Mouse (Mus musculus): ENCODE data around the gene Zbtb32. TPM values are rescaled to one million over a fixed set of nuclear protein-coding genes. Genes with fewer than 3 reads are reported as not detected.

The Zbtb32 gene
- total RNA-seq, 2 experiments from 2014 or later = 0.65 TPM; not detected in 1

DNA sequence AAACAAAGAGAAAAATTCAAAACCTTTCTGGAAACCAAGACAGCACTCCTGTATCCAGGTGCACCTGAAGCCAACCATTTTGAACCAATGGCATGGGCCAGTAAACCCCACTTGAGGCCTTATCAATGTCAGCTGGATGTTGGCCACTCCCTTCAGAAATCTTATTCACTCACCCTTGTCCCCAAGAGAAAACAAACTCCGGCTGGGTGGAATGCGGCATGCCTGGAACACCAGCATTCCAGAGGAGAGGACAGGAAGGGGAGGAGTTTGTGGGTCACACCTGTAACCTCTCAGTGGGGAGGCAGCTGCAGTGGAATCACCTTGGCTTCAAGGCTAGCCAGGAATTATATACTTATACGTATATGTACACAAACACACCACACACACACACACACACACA lies 3.9 kb upstream of the Zbtb32 start:
- no peak for DNase-seq (ENCODE audit: low spot score in 2 of 2)

DNA sequence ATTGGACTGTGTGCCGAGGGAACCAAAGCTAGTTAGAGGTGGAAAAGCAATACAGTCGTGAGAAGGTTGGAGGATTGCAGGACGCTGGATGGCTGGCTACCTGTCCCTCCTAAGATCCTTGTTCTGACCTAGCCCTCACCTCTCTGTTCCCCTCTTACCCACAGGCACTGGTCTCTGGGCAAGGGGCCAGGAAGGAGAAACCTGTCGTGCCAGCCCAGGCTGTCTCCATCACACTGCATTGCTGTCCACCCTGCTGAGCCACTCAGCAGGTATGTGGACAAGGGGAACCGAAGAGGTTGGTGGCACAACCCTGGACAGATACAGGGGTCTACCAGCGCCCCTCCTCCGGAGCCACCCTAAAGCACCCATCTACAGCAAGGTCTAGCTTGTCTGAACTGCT lies 1.9 kb upstream of the Zbtb32 start:
- DNase-seq (ENCODE audit: low spot score in 2 of 2) = no peak

GRCm38 (mm10) chr7:30599933-30600353 lies 1.2 kb upstream of the Zbtb32 start:
- DNase-seq (ENCODE audit: low spot score in 2 of 2) = peak; percentile 70 to 80

GRCm38 (mm10) chr7:30596811-30597210 lies 1.9 kb downstream of the Zbtb32 start:
- no peak for DNase-seq (ENCODE audit: low spot score in 2 of 2)

GRCm38 (mm10) chr7:30596093-30596492 lies 2.6 kb downstream of the Zbtb32 start:
- DNase-seq (ENCODE audit: low spot score in 2 of 2) = no peak

GRCm38 (mm10) chr7:30594510-30595024 lies 4.1 kb downstream of the Zbtb32 start:
- DNase-seq (ENCODE audit: low spot score in 2 of 2) = no peak

DNA sequence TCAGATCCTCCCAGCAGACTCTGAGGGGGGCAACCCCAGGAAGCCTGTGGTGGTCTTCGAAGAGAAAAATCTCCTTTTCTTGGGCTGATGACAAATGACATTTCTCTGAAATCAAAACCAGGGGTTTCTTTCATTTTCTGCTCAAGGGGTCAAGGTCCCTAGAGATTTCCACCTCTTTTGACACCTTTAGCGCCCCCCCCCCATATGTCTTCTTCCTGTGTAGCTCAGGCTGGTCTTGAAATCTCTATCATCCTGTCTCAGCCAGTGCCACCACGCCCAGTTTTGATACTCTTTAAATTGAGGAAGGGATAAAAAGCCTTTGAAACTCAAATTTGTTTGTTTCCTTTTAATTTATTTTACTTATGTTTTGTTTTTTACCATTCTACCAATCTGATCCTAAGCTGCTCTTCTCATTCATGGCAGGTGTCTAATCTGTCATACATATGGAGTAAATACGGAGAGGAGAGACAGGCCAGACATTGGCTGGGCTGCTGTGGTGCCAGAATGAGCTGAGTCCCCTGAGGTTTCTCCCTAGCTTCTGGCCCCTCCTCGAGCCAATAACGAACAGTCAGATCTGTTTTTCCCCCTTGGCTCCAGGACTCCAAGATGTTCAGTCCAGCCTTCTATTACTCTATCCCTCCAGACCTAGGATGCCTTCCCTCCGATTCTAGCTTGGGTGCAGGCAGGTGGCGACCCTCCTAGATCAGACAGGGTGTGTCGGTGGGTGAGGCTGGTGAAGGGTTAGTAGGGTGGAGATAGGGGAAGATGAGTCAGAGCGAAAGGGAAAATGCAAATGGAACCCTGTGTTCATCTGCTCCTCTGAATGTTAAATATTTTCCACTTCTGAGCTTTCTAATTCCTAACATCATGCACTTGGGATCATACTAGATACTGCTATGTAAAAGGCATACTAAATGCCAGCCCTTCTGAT lies 4.9 kb downstream of the Zbtb32 start:
- DNase-seq (ENCODE audit: low spot score in 2 of 2) = no peak

DNA sequence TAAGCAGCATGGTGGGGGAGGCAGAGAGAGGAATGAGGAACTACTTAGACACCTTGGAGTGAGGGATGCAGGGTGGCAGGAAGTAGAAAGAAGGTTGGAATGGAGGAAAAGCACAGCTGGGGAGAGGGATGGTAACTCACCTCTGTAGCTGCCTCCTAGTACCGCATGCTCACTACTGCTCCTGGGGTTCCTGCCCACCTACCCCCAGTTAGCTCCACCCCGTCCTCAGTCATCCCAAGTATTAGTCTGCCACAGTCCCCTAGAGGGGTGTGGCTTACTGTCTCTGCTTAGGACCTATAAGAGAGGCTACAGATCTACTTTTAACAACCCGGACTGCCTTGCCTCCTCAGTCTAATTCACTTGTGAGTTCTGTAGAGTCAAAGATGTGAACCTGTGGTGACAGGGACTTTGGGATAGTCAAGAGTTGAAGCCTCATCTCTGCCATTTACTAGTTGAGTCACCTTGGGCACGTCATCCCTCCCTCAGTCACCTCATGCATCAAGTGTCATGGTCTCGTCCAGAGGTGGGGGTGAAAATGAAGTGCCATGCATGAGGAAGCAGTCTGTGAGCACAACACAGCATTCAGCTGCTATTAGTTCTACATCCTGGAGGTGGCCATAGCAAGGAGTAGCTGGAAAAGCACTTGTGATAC lies 5.8 kb downstream of the Zbtb32 start:
- no peak for DNase-seq (ENCODE audit: low spot score in 2 of 2)

DNA sequence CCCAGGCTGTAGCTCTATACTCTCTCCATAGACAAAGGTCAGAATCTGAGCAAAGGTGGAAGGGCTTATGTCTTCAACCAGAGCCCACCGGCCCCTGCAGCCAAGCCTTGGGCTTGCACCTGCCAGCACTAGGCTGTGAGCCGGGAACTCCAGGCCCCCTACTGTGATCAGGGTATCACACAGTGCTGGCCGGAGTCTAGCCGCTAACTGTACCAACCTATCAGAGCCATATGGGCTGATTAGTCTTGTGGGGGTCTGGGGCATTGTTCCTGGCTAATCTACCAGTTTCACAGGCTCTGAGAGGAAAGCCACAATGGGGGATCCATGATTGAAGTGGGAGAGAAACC lies 7.1 kb downstream of the Zbtb32 start:
- no peak for DNase-seq (ENCODE audit: low spot score in 2 of 2)

DNA sequence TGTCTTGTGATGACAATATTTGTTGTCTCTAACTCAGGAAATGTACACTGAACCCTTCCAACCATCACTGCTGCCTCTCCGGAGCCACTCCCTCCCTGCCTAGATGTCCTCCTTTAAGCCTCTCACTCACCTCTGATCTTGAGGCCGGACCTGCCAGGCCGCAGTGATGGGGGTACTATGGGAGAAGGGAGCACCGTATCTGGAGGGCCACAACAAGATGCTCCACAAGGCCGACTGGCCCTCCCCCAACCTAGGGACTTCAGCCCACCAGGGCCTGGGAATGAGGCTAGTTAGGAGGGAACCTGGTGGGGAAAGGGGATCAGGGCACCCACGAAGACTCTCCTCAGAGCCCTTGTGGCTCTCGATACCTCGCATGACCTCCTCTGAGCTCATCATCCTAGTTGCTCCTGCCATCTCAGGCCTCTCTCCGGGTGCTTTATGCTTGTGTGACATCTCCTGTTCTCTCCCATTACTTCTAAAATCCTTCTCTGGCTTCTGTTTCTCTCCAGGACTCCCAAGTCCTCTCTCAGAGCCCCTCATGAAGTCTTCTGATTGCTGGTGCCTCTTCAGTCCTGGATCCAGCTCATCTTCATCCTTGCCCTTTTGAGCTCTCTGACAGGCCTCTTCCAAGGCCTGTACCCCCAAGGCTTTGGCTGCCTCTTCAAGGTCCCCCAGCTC lies 7.6 kb downstream of the Zbtb32 start:
- no peak for DNase-seq (ENCODE audit: low spot score in 2 of 2)

DNA sequence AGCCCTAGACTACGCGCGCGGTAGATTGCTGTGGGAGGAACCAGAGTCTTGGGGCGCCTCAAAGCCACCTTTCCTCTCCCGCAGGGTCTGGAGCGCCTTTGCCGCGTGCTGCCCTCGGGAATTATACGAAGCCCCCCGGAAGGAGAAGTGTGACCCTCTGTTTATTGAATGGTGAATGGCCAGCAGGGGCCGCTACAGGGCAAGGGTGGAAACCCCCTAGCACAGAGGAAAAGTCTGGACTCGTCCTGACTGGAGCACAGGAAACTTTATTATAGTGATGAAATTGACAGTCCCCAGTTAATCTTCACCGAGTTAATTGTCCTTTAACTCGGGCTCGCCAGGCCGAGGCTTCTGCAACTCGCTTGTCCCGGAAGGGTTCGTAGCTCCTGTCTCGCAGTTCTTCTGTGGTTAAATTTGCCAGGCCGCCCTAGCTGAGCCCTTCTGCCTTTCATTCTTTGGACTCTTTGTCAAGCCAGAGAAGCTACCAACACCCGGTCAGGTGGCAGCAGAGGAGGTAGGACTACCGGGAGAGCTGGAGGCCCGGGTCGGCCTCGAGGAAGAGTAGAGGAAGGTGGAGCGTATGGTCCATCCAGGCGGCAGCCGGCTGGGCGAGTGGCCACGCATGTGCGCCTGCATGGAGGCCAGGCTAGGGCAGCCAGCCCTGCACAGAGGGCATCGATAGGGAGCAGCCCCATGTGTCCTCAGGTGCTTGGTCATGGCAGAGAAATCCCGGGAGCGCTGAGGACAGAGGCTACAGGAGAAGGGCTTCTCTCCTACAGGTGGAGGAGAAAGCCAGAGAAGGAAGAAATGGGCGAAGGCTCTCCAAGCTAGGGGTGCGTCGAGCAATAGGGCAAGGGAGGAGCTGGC lies 9.0 kb downstream of the Zbtb32 start:
- DNase-seq (ENCODE audit: low spot score in 2 of 2) = peak; percentile 64 to 76

DNA sequence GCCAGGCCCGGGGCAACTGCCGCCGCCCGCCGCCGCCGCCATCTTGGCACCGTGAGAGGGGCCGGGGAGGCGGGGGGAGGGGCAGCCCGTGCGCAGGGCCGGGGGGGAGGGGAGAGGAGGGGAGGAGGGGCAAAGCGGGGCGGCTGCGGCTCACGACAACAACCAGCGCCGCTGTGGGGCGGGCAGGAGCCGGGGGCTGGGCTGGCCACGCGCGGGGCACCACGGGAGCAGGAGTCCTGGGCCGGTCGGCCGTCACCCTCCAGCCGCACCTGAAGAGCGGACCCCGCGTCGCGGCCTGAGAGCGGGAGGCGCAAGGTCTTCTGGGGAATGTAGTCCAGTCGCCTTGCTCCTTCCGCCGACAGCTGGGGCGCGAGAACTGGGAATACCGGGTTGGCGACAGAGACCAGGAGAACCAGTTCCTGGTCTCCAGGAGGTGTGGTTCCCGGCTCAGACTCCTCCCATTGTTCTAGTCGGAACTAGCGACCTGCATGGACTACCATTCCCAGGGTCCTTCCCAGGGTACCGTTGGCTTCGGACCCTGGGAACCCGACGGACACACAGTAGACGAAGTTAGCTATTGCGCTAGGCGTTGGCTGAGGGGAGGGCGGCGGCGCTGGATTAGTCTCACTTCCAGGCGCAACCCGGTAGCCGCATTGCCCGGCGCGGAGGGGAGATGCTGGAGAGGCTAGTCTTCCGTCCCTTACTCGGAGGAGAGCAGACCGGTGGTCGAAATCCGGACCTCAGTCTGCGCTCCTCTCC lies 9.9 kb downstream of the Zbtb32 start, which contains the start of gene Kmt2b:
Gene Kmt2b, minus strand, starts transcription at position 51 of the 759 bp plus-strand sequence.
- peak; percentile 90 to 93 for DNase-seq (ENCODE audit: low spot score in 2 of 2)

- DNase-seq (ENCODE audit: low spot score in 2 of 2) = peak; percentile 33 to 43
These were observed 10.7 kb downstream of the Zbtb32 start for GRCm38 (mm10) chr7:30587842-30588667.

- no peak for DNase-seq (ENCODE audit: low spot score in 2 of 2)
These were observed 12.2 kb downstream of the Zbtb32 start for GRCm38 (mm10) chr7:30586455-30587020.

DNA sequence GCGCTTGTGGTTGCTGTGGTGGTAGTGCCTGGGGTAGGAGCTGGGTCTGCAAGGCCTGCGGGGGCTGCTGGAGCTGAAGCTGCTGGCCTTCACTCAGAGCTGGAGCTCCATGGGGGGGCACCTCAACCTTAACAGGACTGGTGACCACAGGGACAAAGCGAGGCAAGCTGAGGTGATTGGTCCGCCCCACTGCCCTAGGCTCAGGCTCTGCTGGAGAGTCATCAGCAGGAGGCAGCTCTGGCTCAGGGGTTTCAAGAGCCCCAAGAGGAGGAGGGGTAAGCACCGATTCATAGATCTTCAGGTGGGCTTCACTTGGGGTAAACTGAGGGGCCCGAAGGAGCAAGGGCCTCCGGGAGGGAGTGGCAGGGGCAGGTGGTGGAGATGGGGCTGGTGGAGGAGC lies 13.5 kb downstream of the Zbtb32 start:
- no peak for DNase-seq (ENCODE audit: low spot score in 2 of 2)

- DNase-seq (ENCODE audit: low spot score in 2 of 2) = no peak
These were observed 14.4 kb downstream of the Zbtb32 start for GRCm38 (mm10) chr7:30584339-30584738.

- no peak for DNase-seq (ENCODE audit: low spot score in 2 of 2)
These were observed 17.2 kb downstream of the Zbtb32 start for GRCm38 (mm10) chr7:30581547-30581946.

- no peak for DNase-seq (ENCODE audit: low spot score in 2 of 2)
These were observed 18.8 kb downstream of the Zbtb32 start for GRCm38 (mm10) chr7:30579950-30580349.

DNA sequence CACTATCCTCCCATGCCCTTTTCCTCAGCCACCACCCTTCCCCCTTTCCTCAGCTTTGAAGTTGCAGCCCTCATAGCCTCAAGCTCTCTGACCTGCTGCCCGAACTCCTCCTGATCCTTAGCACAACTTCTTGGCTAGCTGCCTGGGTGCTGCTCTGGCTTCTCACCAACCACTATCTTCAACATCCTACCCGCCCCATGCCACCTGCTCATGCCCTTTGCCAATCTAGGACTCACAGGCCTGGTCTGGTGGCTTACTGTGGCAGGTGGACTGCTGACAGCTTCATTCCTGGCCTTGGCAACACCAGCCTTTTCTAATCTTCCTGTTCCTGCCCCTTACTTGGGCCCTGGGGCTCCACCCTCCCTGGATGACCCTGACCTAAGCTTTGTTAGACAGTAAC lies 25.7 kb downstream of the Zbtb32 start:
- no peak for DNase-seq (ENCODE audit: low spot score in 2 of 2)

Measured in adrenal gland, postnatal 4 days (tissue).